Mouse (Mus musculus): ENCODE results near the gene Runx3.

Runx3 gene

DNA sequence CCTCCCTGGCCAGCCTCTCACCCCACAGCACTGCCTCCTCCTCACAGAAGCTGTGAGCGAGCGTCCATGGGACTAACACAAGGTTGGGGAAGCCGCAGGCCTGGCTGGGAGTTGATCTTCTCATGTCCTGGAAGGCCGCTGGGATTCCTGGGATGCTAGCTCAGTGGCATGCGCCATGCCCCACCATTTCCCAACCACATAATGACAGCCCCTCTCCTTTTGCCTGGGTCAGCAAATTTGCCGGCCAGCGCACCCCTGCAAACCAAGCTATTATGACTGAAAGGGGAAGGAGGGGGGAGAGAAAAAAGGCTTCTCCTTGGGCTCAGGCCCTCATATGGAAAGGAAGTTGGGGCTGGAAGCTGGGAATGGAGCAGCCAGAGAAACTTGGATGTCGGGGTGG is 6.8 kb upstream of the Runx3 start:
- no peak for DNase-seq (ENCODE audit: extremely low read depth, low read depth, low spot score)

- DNase-seq (ENCODE audit: extremely low read depth, low read depth, low spot score), result no peak
These were observed 6.2 kb upstream of the Runx3 start for GRCm38 (mm10) chr4:135114301-135114700.

GRCm38 (mm10) chr4:135115426-135116170 is 4.9 kb upstream of the Runx3 start:
- no peak for DNase-seq (ENCODE audit: extremely low read depth, low read depth, low spot score)

DNA sequence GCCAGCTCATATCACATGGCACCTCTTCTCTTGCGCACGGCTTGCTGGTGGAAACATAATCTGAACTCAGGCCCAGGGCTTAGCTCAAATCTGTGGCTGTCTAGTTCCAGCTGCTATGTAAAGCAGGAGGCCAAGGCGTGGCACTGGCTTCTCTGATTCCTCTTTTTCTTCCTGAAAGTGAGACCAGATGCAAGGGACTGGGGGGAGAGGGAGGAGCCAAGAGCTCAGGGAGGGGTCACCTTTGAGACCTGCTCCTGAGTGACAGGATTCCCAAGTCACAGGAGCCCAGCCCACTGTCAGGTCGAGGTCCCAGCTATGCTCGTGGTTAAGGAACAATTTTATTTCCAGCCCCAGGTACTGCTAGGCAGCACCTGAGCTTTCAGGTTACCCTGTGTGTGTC is 4.1 kb upstream of the Runx3 start:
- DNase-seq (ENCODE audit: extremely low read depth, low read depth, low spot score), result no peak

GRCm38 (mm10) chr4:135117846-135118245 is 2.6 kb upstream of the Runx3 start:
- no peak for DNase-seq (ENCODE audit: extremely low read depth, low read depth, low spot score)

DNA sequence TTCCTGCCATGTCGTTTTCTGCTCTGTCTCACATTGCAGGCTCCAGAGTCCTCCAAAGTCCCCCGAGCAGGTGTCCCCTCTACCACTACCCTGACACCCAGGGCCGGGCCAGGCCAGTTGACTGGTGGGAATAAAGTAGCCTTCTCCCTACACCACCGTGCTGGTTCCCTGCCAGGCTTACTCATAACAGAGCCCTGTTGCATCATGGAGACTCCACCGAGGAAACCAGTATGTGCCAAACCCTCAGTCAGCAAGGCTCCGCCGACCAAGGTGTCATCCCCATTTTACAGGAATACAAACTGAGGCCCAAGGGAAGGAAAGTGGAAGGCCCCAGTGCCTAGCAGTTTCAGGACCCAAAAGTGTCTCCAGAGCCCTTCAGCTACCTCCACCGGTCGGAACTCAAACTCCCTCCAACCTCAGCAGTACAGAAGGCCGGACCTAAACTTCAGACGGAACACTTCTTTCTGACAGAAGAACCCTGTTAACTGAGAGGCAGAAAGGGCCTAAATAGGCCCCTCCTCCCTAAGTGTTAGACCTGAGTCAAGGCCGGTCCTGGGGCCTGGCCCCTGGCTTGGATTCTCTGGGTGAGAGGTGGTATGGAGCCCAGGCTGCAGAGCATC is 1.5 kb upstream of the Runx3 start:
- DNase-seq (ENCODE audit: extremely low read depth, low read depth, low spot score), result no peak

DNA sequence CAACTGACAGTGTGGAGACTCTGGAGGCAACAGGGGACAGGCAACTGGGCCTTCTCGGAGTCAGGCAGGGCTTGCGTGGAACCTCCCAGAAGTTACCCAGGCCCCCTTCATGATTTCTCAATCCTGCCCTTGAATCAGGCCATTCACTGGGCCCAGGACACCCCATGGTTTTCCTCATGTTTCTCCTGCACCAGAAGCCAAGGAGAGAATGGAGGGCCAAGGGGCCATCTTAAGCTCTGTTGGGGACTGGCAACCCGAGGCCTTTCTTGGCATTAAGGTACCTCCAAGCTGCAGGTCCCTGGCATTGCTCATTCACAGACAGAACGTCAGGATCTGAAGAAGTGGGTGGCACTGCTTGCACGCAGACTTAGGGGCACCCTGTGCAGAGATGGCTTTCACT is 3.3 kb downstream of the Runx3 start:
- no peak for DNase-seq (ENCODE audit: extremely low read depth, low read depth, low spot score)

GRCm38 (mm10) chr4:135124732-135125131 is 4.3 kb downstream of the Runx3 start:
- no peak for DNase-seq (ENCODE audit: extremely low read depth, low read depth, low spot score)

- no peak for DNase-seq (ENCODE audit: extremely low read depth, low read depth, low spot score)
These were observed 4.7 kb downstream of the Runx3 start for GRCm38 (mm10) chr4:135125152-135125551.

DNA sequence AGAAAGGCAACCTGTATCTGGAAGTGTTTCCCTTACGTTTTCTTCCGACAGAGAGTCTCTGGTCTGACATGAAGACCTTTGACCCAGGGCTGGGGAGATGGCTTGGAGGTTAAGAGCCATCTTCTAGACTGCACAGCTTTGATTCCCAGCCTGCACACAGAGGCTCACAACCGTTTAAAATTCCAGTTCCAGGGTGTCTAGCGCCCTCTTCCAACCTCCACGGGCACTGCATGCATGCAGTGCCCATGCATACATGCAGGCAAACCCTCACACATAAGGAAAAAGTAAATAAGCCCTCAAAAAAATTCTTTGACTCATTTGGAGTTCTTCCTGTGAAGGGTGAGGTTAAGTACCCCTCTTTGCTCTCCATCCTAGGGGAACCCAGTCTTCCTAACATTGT is 5.9 kb downstream of the Runx3 start:
- DNase-seq (ENCODE audit: extremely low read depth, low read depth, low spot score), result no peak

DNA sequence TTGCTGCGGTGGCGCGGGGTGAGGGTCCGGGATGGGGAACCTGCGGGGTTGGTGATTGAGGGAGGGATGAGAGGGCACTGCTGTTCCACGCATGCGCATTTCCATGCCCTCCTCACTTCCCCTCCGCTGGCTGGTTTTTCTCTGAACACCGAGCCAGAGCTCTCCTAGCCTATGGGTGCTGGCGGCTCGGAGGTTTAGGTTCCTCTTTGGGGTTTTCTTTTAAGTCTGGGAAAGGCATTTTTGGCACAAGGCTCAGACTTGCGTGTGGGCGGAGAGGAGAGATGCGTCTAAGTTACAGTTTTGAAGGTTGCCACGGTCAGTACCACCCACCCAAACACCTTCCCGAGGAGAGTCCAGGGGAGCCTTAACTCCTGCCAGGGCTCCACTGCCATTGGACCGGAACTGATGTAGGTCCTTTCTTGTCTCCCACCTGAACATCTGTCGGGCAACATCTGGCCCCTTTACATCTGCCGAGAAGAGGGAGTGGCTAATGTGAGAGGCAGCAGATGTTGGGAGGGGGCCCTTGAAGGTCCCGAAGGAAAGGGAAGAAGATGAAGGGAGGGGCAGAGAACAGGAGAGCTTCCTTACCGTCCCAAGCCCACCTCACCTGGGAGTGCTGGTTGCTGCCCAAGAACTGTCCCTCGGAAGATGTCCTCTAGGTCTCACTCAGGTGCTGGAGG is 8.5 kb downstream of the Runx3 start:
- DNase-seq (ENCODE audit: extremely low read depth, low read depth, low spot score), result no peak

DNA sequence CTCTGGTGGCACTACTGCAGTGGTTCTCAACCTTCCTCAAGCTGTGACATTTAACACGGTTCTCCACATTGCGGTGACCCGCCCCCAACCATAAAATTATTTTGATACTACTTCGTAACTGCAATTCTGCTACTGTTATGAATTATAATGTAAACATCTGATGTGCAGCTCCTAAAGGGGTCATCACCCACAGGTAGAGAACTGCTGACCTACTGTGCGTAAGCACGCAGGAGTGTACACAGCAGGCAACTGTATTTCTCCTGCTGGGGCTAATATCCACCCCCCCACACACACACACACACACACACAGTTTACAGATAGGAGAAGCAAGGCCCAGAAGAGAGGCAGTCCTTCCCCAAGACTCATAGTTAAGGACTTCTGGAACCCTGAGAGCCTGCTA is 9.7 kb downstream of the Runx3 start:
- DNase-seq (ENCODE audit: extremely low read depth, low read depth, low spot score), result no peak

- no peak for DNase-seq (ENCODE audit: extremely low read depth, low read depth, low spot score)
These were observed 10.7 kb downstream of the Runx3 start for GRCm38 (mm10) chr4:135131145-135131544.

DNA sequence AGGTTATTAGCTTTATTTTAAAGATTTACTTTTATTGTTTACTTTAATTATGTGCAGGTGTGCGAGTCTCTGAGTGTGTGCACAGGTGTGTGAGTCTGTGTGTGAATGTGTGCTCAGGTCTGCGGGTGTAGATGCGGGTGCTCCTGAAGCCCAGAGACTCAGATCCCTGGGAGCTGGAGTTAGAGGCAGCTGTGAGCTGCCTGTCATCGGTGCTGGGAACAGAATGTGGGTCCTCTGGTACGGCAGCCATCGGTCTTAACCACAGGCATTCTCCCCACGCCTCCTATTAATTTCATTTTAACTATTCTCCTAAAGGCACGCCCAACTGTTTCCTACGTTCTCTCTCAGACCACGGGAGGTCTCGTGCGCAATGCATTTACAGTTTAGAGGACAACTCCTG is 12.3 kb downstream of the Runx3 start:
- no peak for DNase-seq (ENCODE audit: extremely low read depth, low read depth, low spot score)

GRCm38 (mm10) chr4:135133711-135134110 is 13.3 kb downstream of the Runx3 start:
- DNase-seq (ENCODE audit: extremely low read depth, low read depth, low spot score), result no peak

DNA sequence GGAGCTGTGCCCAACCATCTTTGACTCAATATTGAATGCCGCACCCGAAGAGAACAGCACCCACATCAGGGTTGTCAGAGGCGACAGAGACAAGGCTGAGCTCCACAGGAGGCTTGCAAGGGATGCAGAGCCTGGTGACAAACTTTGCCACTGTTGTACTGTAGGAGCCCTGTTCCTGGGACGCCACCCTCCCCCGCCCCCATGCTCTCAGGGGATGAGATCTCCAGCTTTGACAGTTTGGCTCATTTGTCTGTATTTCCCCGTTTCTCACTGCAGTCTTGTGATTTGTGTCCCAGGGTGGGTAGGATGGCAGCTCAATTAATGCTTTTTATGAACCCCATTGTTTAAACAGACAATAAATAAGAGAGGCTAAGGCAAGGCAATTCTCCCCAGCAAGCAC is 14.9 kb downstream of the Runx3 start:
- DNase-seq (ENCODE audit: extremely low read depth, low read depth, low spot score), result no peak

- no peak for DNase-seq (ENCODE audit: extremely low read depth, low read depth, low spot score)
These were observed 15.8 kb downstream of the Runx3 start for GRCm38 (mm10) chr4:135136202-135136601.

- no peak for DNase-seq (ENCODE audit: extremely low read depth, low read depth, low spot score)
These were observed 16.2 kb downstream of the Runx3 start for GRCm38 (mm10) chr4:135136612-135137011.

DNA sequence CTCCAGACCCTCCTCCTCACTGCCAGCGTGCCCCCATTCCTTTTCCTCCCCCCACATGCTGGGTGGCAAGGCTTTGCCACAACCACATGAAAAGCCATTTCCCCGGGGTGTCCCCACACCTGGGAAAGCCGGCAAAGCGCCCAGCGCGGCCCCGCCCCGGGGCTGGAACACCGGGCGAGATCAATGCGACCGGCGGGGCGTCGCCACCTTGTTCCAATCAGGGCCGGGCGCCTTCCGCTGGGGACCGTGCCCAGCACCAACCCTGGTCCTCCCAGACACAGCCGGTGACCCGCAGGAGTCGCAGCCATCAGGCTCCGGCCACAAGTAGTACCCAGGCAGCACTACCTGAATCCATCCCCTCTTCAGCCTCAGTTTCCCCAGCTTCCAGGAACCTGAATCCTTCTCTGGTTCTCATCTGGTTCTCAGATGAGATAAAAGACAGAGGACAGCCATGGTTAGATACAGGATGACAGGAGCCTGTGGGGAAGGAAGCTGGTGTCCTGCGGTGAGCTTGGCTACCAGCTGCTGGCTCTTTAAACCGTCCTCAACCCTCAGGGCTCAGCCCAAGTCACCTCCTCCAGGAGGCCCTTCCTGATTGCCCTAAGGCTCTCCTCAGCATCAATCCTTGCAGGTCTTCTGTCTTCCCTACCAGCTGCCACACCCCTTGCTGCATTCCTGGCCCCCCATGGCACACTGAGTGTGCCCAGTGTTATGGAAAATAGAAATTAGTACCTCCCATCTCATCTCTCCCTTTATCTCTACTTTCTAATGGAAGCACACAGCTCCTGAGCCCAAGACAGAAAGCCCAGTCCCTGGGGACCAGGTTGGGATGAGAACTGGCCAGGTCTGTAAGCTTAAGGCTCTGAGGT is 20.4 kb downstream of the Runx3 start:
- DNase-seq (ENCODE audit: extremely low read depth, low read depth, low spot score), result no peak

- no peak for DNase-seq (ENCODE audit: extremely low read depth, low read depth, low spot score)
These were observed 21.3 kb downstream of the Runx3 start for GRCm38 (mm10) chr4:135141720-135142119.

DNA sequence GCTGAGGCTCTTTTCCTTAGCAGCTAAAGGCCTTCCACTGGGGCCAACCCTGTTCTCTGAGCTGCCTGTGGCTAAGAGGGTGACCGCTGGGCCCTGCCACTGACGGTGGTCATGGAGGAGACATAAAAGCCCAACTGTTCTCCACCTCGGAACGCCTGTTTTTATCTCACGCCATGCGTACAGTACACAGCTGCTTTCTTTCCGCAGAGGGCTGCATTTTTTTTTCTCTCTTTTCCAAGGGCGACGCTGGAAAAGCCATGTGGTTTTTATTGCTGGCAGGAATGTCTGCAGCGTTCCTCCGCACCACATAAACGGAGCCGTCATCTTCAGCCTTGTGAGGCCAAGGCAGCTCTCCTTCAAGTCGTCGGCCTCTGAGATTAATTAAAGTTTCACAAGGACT is 26.3 kb downstream of the Runx3 start:
- DNase-seq (ENCODE audit: extremely low read depth, low read depth, low spot score), result no peak
